Mouse (Mus musculus): ENCODE results near the gene Icam2. TPM values are rescaled to one million over a fixed set of nuclear protein-coding genes. Genes with fewer than 3 reads are reported as not detected.
A peak's percentile ranks its signal among the peaks of the same experiment; 100 is the strongest.

Icam2 gene
- 8.1 and 9.8 TPM in 2 replicates for polyA plus RNA-seq (2016; fragmentation: Nextera tagmentation; extraction: Ambion mirVana)

DNA sequence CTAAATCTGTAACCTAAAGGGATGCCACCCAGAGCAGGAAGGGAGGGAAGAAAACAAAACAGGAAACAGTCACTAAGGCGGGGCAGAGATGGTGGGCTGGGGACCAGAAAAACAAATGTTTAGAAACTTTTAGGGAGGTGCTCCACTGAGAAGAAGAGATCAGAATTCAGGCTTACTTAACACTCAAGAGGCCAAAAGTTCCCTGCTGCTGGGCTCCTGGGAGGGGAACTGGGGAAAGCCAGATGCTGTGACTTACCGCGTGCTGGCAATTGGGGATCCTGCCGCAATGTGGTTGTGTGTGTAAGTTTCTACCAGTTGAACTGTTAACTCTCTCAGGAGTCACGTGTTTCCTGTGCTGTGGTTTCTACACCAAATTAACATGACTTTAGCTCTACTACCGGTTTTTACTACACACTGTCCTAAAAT, at the start of gene Icam2:
Gene Icam2 (minus strand): TSS at position 285 of the 426 bp plus-strand sequence.
- no peak within 1 kb of the TSS for H3K9ac ChIP-seq
- no peak for ATAC-seq (ENCODE audit: low FRiP score)
- no peak within 1 kb of the TSS for H3K4me2 ChIP-seq
- no peaks in the 10 kb centered on the region for H3K9me3 ChIP-seq
- H3K4me3 ChIP-seq (replicated peaks): no peak within 1 kb of the TSS
- no peak within 1 kb of the TSS for H3K27ac ChIP-seq
- H3K36me3 ChIP-seq (replicated peaks): no peaks in the 10 kb centered on the region
- H3K27me3 ChIP-seq: no peaks in the 10 kb centered on the region
- no peaks in the 10 kb centered on the region for H3K4me1 ChIP-seq
- 87% methylated on average over 6 of the region's 6 CpGs for WGBS

DNA sequence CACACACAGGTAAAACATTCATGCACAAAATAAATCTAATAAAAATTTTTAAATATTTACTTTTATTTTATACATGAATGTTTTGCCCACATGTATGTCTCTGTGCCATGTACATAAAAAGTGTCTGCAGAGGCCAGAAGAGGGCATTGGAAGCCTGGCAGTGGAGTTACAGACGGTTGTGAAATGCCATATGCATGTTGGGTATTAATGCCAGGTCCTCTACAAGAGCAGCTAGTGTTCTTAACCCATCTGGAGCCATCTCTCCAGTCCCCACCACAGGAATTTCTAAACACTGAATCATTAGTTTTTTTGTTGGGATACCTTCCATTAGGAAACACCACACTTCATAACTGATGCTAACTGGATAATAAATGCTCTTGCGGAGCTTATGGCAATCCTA, 49.7 kb upstream of the Icam2 start:
- Histone ChIP-seq H3K4me2 (no peak overlapping the region), H3K27ac (no peak overlapping the region), H3K4me1 (no peaks in the 10 kb centered on the region), H3K9ac (no peak overlapping the region), H3K36me3 (replicated peaks) (no peaks in the 10 kb centered on the region), H3K4me3 (replicated peaks) (no peak overlapping the region), H3K9me3 (no peaks in the 10 kb centered on the region), H3K27me3 (no peaks in the 10 kb centered on the region)
- WGBS: 94% methylated on average over 2 of the region's 2 CpGs
- ATAC-seq (ENCODE audit: low FRiP score): no peak

DNA sequence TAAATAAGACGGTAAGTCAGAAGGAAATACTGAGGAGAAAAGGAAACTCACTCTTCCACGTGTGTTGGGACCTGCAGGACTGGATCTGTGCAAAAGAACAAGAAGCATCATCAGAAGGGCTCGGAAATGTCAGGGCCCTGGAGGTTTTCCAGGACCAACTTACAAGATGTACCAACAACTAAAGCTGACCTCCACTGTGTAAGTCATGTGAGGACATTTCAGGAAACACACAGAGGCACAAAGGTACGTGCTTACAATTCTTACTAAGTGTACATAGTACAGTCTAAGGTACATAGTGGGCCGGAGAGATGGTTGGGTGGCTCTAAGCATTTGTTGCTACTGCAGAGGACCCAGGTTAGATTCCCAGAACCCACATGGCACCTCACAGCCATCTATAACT, 49.2 kb upstream of the Icam2 start:
- Histone ChIP-seq H3K4me1 (no peaks in the 10 kb centered on the region), H3K9me3 (no peaks in the 10 kb centered on the region), H3K4me3 (replicated peaks) (no peak overlapping the region), H3K27ac (no peak overlapping the region), H3K9ac (no peak overlapping the region), H3K27me3 (no peaks in the 10 kb centered on the region), H3K4me2 (no peak overlapping the region), H3K36me3 (replicated peaks) (no peaks in the 10 kb centered on the region)
- no peak for ATAC-seq (ENCODE audit: low FRiP score)
- WGBS: 90% methylated on average over 5 of the region's 5 CpGs

DNA sequence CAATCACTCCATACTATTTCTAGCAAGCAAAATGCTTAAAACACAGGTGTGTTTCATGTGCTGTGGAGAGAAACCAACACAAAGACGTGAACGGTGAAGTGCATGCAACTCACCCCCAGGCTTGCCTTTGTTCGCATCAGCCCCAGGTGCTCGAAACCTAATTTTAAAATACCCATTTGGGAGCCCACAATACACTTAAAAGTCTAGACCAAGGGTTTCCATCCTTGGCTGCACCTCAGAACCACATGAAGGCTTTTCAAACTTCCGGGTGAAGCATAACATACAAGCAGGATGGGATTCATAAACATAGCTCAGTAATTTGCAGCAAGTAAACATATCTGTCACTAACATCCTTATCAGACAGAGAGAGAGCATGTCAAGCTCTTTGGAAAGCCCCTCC, 42.5 kb upstream of the Icam2 start:
- H3K36me3 ChIP-seq (replicated peaks): no peaks in the 10 kb centered on the region
- no peak overlapping the region for H3K9ac ChIP-seq
- no peak overlapping the region for H3K27ac ChIP-seq
- ATAC-seq (ENCODE audit: low FRiP score): no peak
- H3K9me3 ChIP-seq: no peaks in the 10 kb centered on the region
- WGBS: 96% methylated on average over 5 of the region's 5 CpGs
- H3K4me1 ChIP-seq: no peaks in the 10 kb centered on the region
- H3K4me3 ChIP-seq (replicated peaks): no peak overlapping the region
- H3K27me3 ChIP-seq: no peaks in the 10 kb centered on the region
- H3K4me2 ChIP-seq: no peak overlapping the region

DNA sequence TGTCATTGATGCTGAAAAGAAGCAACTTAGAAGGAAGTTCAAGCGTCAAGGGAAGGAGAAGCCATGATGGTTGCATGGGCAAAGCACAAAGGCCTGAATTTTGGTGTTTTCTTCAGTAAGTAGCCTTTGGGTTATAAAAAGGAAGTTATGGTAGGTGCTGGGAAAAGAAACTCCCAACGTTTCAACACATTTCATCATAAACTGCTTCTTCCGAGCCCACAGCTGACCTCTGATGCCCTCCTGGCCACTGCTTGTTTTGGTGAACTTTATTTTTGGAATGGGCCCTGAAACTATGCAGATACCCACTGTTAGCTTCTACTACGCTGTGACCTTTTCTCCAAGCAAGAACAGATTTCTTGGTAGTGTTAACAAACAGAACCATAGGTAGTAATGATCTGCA, 41.8 kb upstream of the Icam2 start:
- Histone ChIP-seq H3K9ac (no peak overlapping the region), H3K9me3 (no peaks in the 10 kb centered on the region), H3K4me2 (no peak overlapping the region), H3K36me3 (replicated peaks) (no peaks in the 10 kb centered on the region), H3K4me1 (no peaks in the 10 kb centered on the region), H3K27me3 (no peaks in the 10 kb centered on the region), H3K27ac (no peak overlapping the region), H3K4me3 (replicated peaks) (no peak overlapping the region)
- no peak for ATAC-seq (ENCODE audit: low FRiP score)
- 85% methylated on average over 4 of the region's 4 CpGs for WGBS

DNA sequence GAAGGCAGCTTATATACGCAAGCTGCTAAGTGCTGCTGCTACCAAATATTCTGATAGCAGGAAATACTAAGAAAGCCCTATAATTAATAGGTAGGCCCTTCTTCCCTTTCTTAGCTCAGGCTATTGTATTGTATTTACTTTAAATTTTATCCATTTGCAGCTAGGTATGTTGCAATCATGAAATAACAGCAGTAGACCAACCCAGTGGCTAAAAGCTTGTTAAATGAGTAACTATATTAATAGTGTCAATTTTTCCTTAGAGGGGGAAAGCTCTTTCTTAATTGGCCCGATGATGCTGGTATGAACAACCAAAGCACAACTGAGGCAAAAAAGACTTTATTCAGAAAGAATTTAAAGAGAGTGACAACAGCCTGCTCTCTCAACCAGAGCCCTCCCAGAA, 40.7 kb upstream of the Icam2 start:
- H3K4me2 ChIP-seq: no peak overlapping the region
- H3K27me3 ChIP-seq: no peaks in the 10 kb centered on the region
- no peak overlapping the region for H3K9ac ChIP-seq
- no peaks in the 10 kb centered on the region for H3K9me3 ChIP-seq
- no peak overlapping the region for H3K4me3 ChIP-seq (replicated peaks)
- H3K4me1 ChIP-seq: no peaks in the 10 kb centered on the region
- H3K27ac ChIP-seq: no peak overlapping the region
- ATAC-seq (ENCODE audit: low FRiP score): no peak
- 89% methylated on average over 2 of the region's 2 CpGs for WGBS
- no peaks in the 10 kb centered on the region for H3K36me3 ChIP-seq (replicated peaks)

DNA sequence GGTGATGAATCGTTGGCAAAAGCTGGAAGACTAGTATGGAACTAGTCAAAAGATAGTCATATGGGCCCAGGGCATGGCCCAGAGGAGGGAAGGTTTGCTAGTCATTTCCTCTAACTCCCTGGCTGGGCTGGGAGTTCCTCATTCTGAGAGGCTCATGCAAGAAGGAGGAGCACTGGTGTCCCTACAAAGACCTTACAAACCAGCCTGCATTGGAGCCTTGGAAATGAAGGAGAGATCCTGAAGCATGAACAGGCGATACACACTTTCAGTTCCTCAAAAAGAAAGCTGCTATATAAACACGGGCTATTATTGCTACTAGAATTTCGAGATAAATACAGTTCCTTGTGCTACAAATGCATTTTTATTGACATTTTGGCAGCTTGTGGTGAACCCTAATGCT, 40.2 kb upstream of the Icam2 start:
- no peaks in the 10 kb centered on the region for H3K9me3 ChIP-seq
- WGBS: 87% methylated on average over 4 of the region's 4 CpGs
- no peaks in the 10 kb centered on the region for H3K27me3 ChIP-seq
- no peak overlapping the region for H3K9ac ChIP-seq
- no peak overlapping the region for H3K4me3 ChIP-seq (replicated peaks)
- no peak overlapping the region for H3K4me2 ChIP-seq
- H3K36me3 ChIP-seq (replicated peaks): 0 out of 2 replicates have a peak, but pooled peaks cover 1% of the 10 kb centered on the region
- no peaks in the 10 kb centered on the region for H3K4me1 ChIP-seq
- no peak for ATAC-seq (ENCODE audit: low FRiP score)
- no peak overlapping the region for H3K27ac ChIP-seq

DNA sequence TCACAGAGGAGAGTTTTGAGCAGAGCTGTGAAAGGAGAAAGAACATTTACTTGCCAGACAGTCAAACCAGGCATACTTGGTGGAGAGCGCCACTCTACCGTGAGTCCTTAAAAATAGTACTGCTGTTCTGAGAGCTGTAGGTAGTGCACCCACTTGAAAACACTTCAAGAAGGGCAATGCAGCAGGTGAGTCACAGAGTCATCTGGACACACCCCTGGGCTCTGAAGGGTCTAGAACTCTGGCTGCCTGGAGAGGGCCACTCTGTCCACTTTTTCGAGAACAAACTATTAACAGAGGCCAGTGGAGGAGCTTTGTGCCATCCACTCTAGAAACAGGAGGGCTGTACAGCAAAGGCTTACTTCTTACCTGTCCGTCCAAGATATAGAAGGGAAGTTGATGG, 38.6 kb upstream of the Icam2 start:
- H3K4me3 ChIP-seq (replicated peaks): no peak overlapping the region
- no peaks in the 10 kb centered on the region for H3K27me3 ChIP-seq
- no peaks in the 10 kb centered on the region for H3K9me3 ChIP-seq
- H3K4me1 ChIP-seq: no peaks in the 10 kb centered on the region
- H3K27ac ChIP-seq: no peak overlapping the region
- 0 out of 2 replicates have a peak, but pooled peaks cover 7% of the 10 kb centered on the region for H3K36me3 ChIP-seq (replicated peaks)
- no peak overlapping the region for H3K4me2 ChIP-seq
- no peak overlapping the region for H3K9ac ChIP-seq
- no peak for ATAC-seq (ENCODE audit: low FRiP score)
- WGBS: 91% methylated on average over 4 of the region's 4 CpGs

DNA sequence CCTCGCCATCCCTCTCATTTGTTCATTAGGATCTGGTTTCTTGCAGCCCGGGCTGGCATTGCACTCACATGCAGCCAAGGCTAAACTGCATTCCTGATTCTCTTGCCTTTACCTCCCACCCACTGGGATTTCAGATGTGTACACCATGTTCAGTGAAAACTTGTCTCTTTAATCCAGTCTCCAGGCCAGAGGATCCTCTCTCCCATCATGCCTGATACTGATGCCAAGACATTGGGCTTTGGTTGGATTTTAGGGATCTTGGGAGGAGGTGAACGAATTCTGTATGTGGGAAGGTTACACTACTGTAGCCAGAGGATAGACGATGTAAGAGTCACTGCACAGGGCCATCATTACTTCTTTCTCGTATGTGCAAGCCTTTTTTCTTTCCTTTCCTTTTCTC, 37.3 kb upstream of the Icam2 start:
- no peak overlapping the region for H3K27ac ChIP-seq
- H3K9ac ChIP-seq: no peak overlapping the region
- 86% methylated on average over 5 of the region's 5 CpGs for WGBS
- no peak overlapping the region for H3K4me2 ChIP-seq
- no peaks in the 10 kb centered on the region for H3K27me3 ChIP-seq
- H3K4me3 ChIP-seq (replicated peaks): no peak overlapping the region
- 0 out of 2 replicates have a peak, but pooled peaks cover 7% of the 10 kb centered on the region for H3K36me3 ChIP-seq (replicated peaks)
- no peak for ATAC-seq (ENCODE audit: low FRiP score)
- H3K9me3 ChIP-seq: no peaks in the 10 kb centered on the region
- H3K4me1 ChIP-seq: no peaks in the 10 kb centered on the region

DNA sequence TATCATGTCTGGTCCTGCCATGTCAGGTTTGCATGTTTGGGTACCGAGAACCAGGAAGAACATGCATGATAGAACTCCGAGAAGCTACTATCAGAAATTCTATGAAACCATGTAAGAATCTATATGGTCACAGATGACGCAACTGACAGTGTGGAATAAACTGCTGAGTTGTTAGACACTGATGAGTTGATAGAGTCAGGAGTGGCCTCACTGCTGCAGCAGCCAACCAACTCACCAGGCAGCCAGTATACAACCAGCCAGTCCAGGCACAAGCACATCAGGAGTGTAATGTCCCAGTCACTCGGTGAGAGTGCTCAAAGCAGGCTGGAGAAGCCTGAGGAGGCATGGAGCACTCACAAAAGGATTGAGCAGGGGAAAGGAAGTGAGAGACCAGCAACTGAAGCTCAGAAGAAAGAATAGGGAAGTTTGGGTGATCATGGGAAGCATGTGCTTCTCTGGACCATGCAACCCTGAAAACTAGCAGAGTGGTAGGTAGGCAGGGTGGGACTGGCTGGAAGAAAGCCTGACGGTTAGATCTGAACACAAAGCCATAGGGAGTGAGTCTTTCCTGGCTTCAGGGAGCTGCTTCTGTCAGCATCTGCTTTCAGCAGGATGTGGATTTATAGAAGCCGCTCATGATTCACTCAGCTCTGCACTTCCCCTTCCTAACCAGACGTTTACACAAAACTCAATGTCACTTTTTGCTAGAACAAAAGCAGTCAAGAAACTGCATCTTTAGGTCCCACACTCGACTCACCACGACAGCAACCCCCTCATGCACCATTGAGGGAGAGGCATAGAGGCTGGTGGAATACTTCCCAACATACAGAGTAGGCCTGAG, 31.6 kb upstream of the Icam2 start:
- Histone ChIP-seq H3K9ac (no peak overlapping the region), H3K4me1 (no peaks in the 10 kb centered on the region), H3K27ac (no peak overlapping the region), H3K36me3 (replicated peaks) (0 out of 2 replicates have a peak, but pooled peaks cover 7% of the 10 kb centered on the region), H3K4me3 (replicated peaks) (no peak overlapping the region), H3K4me2 (no peak overlapping the region), H3K9me3 (no peaks in the 10 kb centered on the region), H3K27me3 (no peaks in the 10 kb centered on the region)
- WGBS: 87% methylated on average over 9 of the region's 9 CpGs
- ATAC-seq (ENCODE audit: low FRiP score): no peak

DNA sequence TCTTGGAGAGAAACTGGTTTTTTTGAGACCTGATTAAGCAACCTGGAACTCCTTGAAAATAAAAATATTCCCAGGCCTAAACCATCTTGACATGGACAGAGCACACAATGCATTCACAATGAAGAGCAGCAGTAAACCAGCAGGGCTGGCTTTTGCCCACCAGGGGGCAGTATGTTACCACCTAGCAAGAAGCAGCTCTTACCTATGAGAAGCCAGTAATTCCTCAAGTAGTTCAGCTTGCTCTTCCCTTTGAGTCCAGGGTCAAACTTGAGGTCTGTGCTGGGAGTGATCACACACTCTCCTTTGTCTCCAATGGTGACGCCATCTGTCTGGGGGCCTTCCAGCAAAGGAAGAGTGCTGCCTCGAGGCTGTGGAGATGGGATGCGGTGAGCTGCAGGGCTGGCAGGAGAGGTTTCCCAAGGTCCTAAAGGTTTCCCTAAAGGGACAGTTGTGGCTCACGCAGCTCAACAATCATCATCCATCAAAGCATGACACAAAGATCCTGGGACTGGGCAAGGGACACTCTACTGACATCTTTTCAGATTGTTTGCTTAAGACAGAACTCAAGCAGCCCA, 30.8 kb upstream of the Icam2 start:
- Histone ChIP-seq H3K9ac (no peak overlapping the region), H3K9me3 (no peaks in the 10 kb centered on the region), H3K27ac (no peak overlapping the region), H3K4me1 (no peaks in the 10 kb centered on the region), H3K4me3 (replicated peaks) (no peak overlapping the region), H3K27me3 (no peaks in the 10 kb centered on the region), H3K36me3 (replicated peaks) (peaks cover 12% of the 10 kb centered on the region; the same call in 1 of the 2 replicates), H3K4me2 (no peak overlapping the region)
- WGBS: 48% methylated on average over 4 of the region's 4 CpGs
- ATAC-seq (ENCODE audit: low FRiP score): peak; percentile 60

DNA sequence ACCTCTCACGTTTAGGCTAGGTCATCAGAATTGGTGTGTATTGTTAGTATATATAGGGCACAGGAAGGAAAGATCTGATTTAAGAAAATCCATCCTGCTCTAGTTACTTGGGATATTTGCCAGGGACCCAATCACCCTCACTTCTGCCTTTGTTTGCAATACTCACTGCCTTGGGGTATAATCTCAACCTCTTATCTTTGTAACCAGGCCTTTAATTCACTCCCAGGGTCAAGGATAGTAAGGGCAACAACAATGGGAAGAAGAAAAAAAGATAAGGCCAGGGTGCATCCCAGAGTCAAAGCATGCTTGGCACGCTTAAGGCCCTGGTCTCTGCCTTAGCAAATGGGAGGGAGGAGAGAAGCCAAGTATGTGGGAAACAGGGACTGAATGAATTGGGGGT, 30.0 kb upstream of the Icam2 start:
- 86% methylated on average over 2 of the region's 2 CpGs for WGBS
- no peak for ATAC-seq (ENCODE audit: low FRiP score)
- no peaks in the 10 kb centered on the region for H3K27me3 ChIP-seq

DNA sequence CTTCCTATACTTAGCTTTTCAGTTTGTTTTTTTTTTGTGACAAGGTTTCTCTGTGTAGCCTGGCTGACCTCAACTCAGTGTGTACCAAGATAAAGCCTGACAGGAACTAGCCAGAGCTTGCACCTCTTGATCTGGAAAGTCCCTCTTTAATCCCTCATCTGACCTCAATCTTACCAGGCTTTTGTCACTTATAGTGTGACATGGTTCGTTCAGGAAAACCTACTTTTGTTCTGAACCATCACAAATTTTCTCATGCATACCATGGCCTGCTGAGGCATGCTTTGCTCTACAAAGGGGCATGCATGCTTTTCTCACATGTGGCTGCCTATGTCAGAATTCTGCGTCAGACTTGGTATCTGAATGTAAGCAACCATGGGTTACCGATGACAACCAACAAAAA, 28.5 kb upstream of the Icam2 start:
- no peaks in the 10 kb centered on the region for H3K4me1 ChIP-seq
- H3K4me3 ChIP-seq (replicated peaks): no peak overlapping the region
- H3K9me3 ChIP-seq: no peaks in the 10 kb centered on the region
- no peak overlapping the region for H3K27ac ChIP-seq
- WGBS: 78% methylated on average over 3 of the region's 3 CpGs
- H3K27me3 ChIP-seq: no peaks in the 10 kb centered on the region
- no peak for ATAC-seq (ENCODE audit: low FRiP score)
- no peak overlapping the region for H3K9ac ChIP-seq
- H3K36me3 ChIP-seq (replicated peaks): peaks cover 12% of the 10 kb centered on the region
- H3K4me2 ChIP-seq: no peak overlapping the region

More for the DNA sequence above, 30.0 kb upstream of the Icam2 start:
- H3K9me3 ChIP-seq: no peaks in the 10 kb centered on the region
- no peak overlapping the region for H3K4me2 ChIP-seq
- no peak overlapping the region for H3K4me3 ChIP-seq (replicated peaks)
- no peaks in the 10 kb centered on the region for H3K4me1 ChIP-seq
- no peak overlapping the region for H3K27ac ChIP-seq
- H3K9ac ChIP-seq: no peak overlapping the region
- H3K36me3 ChIP-seq (replicated peaks): peaks cover 12% of the 10 kb centered on the region; the same call in 1 of the 2 replicates

Measured in forebrain, embryonic 12.5 days (tissue).